25 mouse cellular contexts compared by ENCODE assay signal in the genomic region with DNA sequence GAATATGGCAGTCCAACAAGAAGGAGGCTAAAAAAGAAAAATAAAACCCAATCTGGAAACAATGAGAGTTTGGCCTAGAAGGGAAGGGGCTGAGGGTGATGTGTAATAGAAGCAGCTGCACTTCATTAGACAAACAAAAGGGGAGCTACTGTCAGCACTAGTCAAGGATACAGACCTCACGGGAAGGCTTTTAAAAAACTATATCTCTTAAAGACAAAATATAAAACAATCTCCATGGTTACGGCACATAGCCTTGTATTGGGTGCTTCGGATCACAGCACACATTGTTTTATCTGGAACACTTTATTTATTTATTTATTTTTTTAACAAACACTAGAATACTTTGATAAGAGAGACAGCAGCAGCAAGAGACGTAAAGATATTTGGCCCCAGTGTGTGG.
DNase-seq lines count a peak whose midpoint lies in the region; ATAC-seq and TF ChIP-seq lines count a peak whose summit lies in the region.
"Had no signal": no experiment of that assay in that cellular context is flagged by ENCODE, and none has a peak within 500 bp of the region (broad histone marks: within the 10 kb centered on the region; RNA-seq: fewer than 3 reads in every experiment).

No protein-coding gene starts in this region.

- no peaks in the 10 kb centered on the region for H3K9me3 ChIP-seq in heart, embryonic 15.5 days (replicated peaks)
- no peaks in the 10 kb centered on the region for H3K9me3 ChIP-seq in kidney, postnatal 0 days (replicated peaks; ENCODE audit: low read length)
- no peaks in the 10 kb centered on the region for H3K9me3 ChIP-seq in kidney, embryonic 16.5 days (ENCODE audit: low read length)
- no peaks in the 10 kb centered on the region for H3K9me3 ChIP-seq in midbrain, embryonic 15.5 days
- no peaks in the 10 kb centered on the region for H3K9me3 ChIP-seq in midbrain, embryonic 10.5 days (replicated peaks)
- H3K9me3 ChIP-seq: embryonic facial prominence, embryonic 12.5 days; forebrain, embryonic 13.5 days; G1E; hindbrain, embryonic 13.5 days had no signal

- 63% methylated on average over 4 of the region's 4 CpGs for WGBS in heart, embryonic 15.5 days
- 61% methylated on average over 4 of the region's 4 CpGs for WGBS in kidney, postnatal 0 days
- 66% methylated on average over 4 of the region's 4 CpGs for WGBS in kidney, embryonic 16.5 days
- 68% methylated on average over 4 of the region's 4 CpGs for WGBS in midbrain, embryonic 15.5 days
- WGBS in midbrain, embryonic 10.5 days, result 76% methylated on average over 4 of the region's 4 CpGs

- no peak overlapping the region for H3K4me2 ChIP-seq in heart, embryonic 15.5 days
- no peak overlapping the region for H3K4me2 ChIP-seq in kidney, postnatal 0 days (ENCODE audit: low read length)
- H3K4me2 ChIP-seq in kidney, embryonic 16.5 days (replicated peaks; ENCODE audit: low read depth, low read length), result no peak overlapping the region
- H3K4me2 ChIP-seq in midbrain, embryonic 15.5 days, result no peak overlapping the region
- H3K4me2 ChIP-seq: embryonic facial prominence, embryonic 12.5 days; forebrain, embryonic 13.5 days; heart, embryonic 11.5 days; hindbrain, embryonic 13.5 days had no signal

- H3K36me3 ChIP-seq in heart, embryonic 15.5 days, result no peaks in the 10 kb centered on the region
- no peaks in the 10 kb centered on the region for H3K36me3 ChIP-seq in kidney, postnatal 0 days (ENCODE audit: insufficient read depth, low read length)
- H3K36me3 ChIP-seq in kidney, embryonic 16.5 days (ENCODE audit: insufficient read depth, low read length), result no peaks in the 10 kb centered on the region
- H3K36me3 ChIP-seq in midbrain, embryonic 15.5 days (replicated peaks), result no peaks in the 10 kb centered on the region
- H3K36me3 ChIP-seq in midbrain, embryonic 10.5 days, result no peaks in the 10 kb centered on the region
- H3K36me3 ChIP-seq: embryonic facial prominence, embryonic 12.5 days; G1E; hindbrain, embryonic 13.5 days had no signal

- no peaks in the 10 kb centered on the region for H3K27me3 ChIP-seq in heart, embryonic 15.5 days
- no peaks in the 10 kb centered on the region for H3K27me3 ChIP-seq in kidney, postnatal 0 days (ENCODE audit: insufficient read depth, low read length)
- no peaks in the 10 kb centered on the region for H3K27me3 ChIP-seq in kidney, embryonic 16.5 days (ENCODE audit: insufficient read depth, low read length)
- no peaks in the 10 kb centered on the region for H3K27me3 ChIP-seq in midbrain, embryonic 15.5 days (replicated peaks)
- H3K27me3 ChIP-seq in midbrain, embryonic 10.5 days (ENCODE audit: low read depth, poor library complexity, severe bottlenecking), result peaks cover 53% of the 10 kb centered on the region
- H3K27me3 ChIP-seq: embryonic facial prominence, embryonic 12.5 days; hindbrain, embryonic 13.5 days had no signal

- H3K27ac ChIP-seq in heart, embryonic 15.5 days, result no peak overlapping the region
- no peak overlapping the region for H3K27ac ChIP-seq in kidney, postnatal 0 days
- H3K27ac ChIP-seq in kidney, embryonic 16.5 days (ENCODE audit: low read length), result no peak overlapping the region
- no peak overlapping the region for H3K27ac ChIP-seq in midbrain, embryonic 15.5 days
- H3K27ac ChIP-seq in midbrain, embryonic 10.5 days (replicated peaks), result no peak overlapping the region
- H3K27ac ChIP-seq: embryonic facial prominence, embryonic 12.5 days; forebrain, embryonic 13.5 days; hindbrain, embryonic 13.5 days had no signal

- peak; percentile 5 for DNase-seq in embryo, embryonic 10.5 days (ENCODE audit: low spot score)
- DNase-seq in embryo, embryonic 9.5 days (ENCODE audit: extremely low spot score), result no peak
- no peak for DNase-seq in heart, adult 9 months (ENCODE audit: low spot score in 2 of 2)
- DNase-seq in kidney, postnatal 0 days (ENCODE audit: low spot score), result peak; percentile 27
- DNase-seq in midbrain, embryonic 10.5 days (ENCODE audit: low spot score), result no peak
- DNase-seq: adrenal gland, adult 8-10 months; adrenal gland, postnatal 36 days; B cell, adult 2 months; cerebellum, adult 11 months; cerebellum, adult 8-10 months; cerebellum, postnatal 14 days; gastrocnemius, postnatal 10 days; heart, adult 18-20 months; heart, postnatal 36 days had no signal

- H3K4me1 ChIP-seq in heart, embryonic 15.5 days (replicated peaks), result peaks cover under 1% of the 10 kb centered on the region; the same call in 1 of the 2 replicates
- no peaks in the 10 kb centered on the region for H3K4me1 ChIP-seq in kidney, postnatal 0 days (replicated peaks; ENCODE audit: insufficient read depth, low read length)
- no peaks in the 10 kb centered on the region for H3K4me1 ChIP-seq in kidney, embryonic 16.5 days (ENCODE audit: insufficient read depth, low read length)
- 0 out of 2 replicates have a peak, but pooled peaks cover 3% of the 10 kb centered on the region for H3K4me1 ChIP-seq in midbrain, embryonic 15.5 days
- peaks cover 22% of the 10 kb centered on the region for H3K4me1 ChIP-seq in midbrain, embryonic 10.5 days
- H3K4me1 ChIP-seq: embryonic facial prominence, embryonic 12.5 days had no signal

- ATAC-seq in heart, embryonic 15.5 days (replicated peaks; ENCODE audit: insufficient number of reproducible peaks, insufficient read depth, low FRiP score, low read depth), result 0 out of 2 replicates have a peak, but pooled peaks have one; percentile 53
- no peak for ATAC-seq in kidney, postnatal 0 days (replicated peaks; ENCODE audit: low FRiP score, low read depth)
- no peak for ATAC-seq in kidney, embryonic 16.5 days (ENCODE audit: low FRiP score, low TSS enrichment)
- 0 out of 2 replicates have a peak, but pooled peaks have one; percentile 48 for ATAC-seq in midbrain, embryonic 15.5 days (replicated peaks)
- ATAC-seq: CD4-positive, CD25-positive, alpha-beta regulatory T cell, adult 4 months; forebrain, embryonic 13.5 days; inflammation-experienced regulatory T-cells, adult 6 months; intestine, postnatal 0 days had no signal

- no peak overlapping the region for H3K4me3 ChIP-seq in heart, embryonic 15.5 days
- no peak overlapping the region for H3K4me3 ChIP-seq in kidney, postnatal 0 days (replicated peaks; ENCODE audit: low read depth, low read length)
- no peak overlapping the region for H3K4me3 ChIP-seq in kidney, embryonic 16.5 days (ENCODE audit: low read length)
- no peak overlapping the region for H3K4me3 ChIP-seq in midbrain, embryonic 15.5 days
- no peak overlapping the region for H3K4me3 ChIP-seq in midbrain, embryonic 10.5 days
- H3K4me3 ChIP-seq: embryonic facial prominence, embryonic 12.5 days; forebrain, embryonic 13.5 days; hindbrain, embryonic 13.5 days had no signal

- no peak overlapping the region for H3K9ac ChIP-seq in heart, embryonic 15.5 days
- no peak overlapping the region for H3K9ac ChIP-seq in kidney, postnatal 0 days (ENCODE audit: low read depth, low read length)
- no peak overlapping the region for H3K9ac ChIP-seq in kidney, embryonic 16.5 days (replicated peaks; ENCODE audit: low read length)
- no peak overlapping the region for H3K9ac ChIP-seq in midbrain, embryonic 15.5 days
- H3K9ac ChIP-seq: embryonic facial prominence, embryonic 12.5 days; forebrain, embryonic 13.5 days; hindbrain, embryonic 13.5 days had no signal

- TF ChIP-seq CTCF in kidney, postnatal 0 days (IDR thresholded peaks at IDR 0.05; ENCODE audit: low read depth), result no peak

Comparison
In these comparisons a context has a peak if more than half of its experiments do, and no peak if none do; other contexts are left out.
1. DNase-seq: peak in embryo, embryonic 10.5 days (single experiment) and kidney, postnatal 0 days (single experiment); none in embryo, embryonic 9.5 days (single experiment), heart, adult 9 months (0 of 2) and midbrain, embryonic 10.5 days (single experiment).
2. ATAC-seq: peak in heart, embryonic 15.5 days (single experiment) and midbrain, embryonic 15.5 days (single experiment); none in kidney, postnatal 0 days (single experiment) and kidney, embryonic 16.5 days (single experiment).